Mouse (Mus musculus): ENCODE measurements around the gene Gm10053. TPM values are rescaled to one million over a fixed set of nuclear protein-coding genes. Genes with fewer than 3 reads are reported as not detected.

Gene Gm10053
- polyA plus RNA-seq, 1 experiment from 2014 or later, result 211 TPM

DNA sequence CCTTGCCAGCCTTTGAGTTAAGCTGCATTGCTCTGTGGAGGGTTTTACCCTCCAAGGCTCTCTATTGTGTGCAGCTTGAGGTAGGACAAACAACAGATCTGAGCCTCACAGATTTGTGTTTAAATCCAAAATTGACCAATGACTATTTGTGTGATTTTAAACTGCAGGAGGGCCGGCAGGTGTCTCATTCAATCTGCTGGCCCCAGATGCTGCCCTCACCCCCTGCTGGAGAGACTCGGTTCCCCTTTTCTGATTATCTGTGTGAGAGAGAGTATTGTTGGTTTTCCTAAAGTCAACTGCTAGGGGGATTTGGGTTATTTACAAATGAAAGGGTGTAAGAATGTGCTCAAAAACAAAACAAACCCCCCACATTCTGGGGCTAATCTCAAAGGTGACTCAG lies 26.8 kb downstream of the Gm10053 start:
- Histone ChIP-seq H3K9me3 (no peaks in the 10 kb centered on the region), H3K36me3 (replicated peaks) (no peaks in the 10 kb centered on the region), H3K27ac (no peak overlapping the region), H3K9ac (no peak overlapping the region), H3K4me3 (replicated peaks) (no peak overlapping the region), H3K4me1 (peaks cover 23% of the 10 kb centered on the region), H3K4me2 (no peak overlapping the region), H3K27me3 (peaks cover 68% of the 10 kb centered on the region)
- WGBS, result 2% methylated on average over 2 of the region's 2 CpGs
- no peak for ATAC-seq (ENCODE audit: low FRiP score)

DNA sequence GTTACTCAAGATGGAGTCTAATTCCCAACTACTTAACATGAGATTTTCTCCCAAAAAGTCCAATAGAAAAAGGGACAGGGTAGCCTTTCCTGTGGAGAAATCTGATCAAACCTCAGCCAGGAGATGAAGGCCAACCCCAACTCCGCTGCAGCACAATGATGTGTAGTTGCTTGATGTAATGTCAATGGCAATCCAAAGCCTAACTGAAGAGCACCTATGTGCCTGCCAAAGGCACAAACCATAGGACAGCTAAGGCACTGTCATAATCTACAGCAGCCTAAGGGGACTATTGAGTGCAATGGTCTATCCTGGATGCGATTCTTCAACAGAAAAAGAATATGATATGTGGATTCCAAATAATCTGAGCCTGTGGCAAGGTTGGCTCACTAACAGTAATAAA lies 27.3 kb downstream of the Gm10053 start:
- Histone ChIP-seq H3K27ac (no peak overlapping the region), H3K9me3 (no peaks in the 10 kb centered on the region), H3K4me3 (replicated peaks) (no peak overlapping the region), H3K4me1 (peaks cover 18% of the 10 kb centered on the region), H3K27me3 (peaks cover 63% of the 10 kb centered on the region), H3K36me3 (replicated peaks) (no peaks in the 10 kb centered on the region), H3K4me2 (no peak overlapping the region), H3K9ac (no peak overlapping the region)
- 44% methylated on average over 2 of the region's 2 CpGs for WGBS
- ATAC-seq (ENCODE audit: low FRiP score), result no peak

- H3K9me3 ChIP-seq, result no peaks in the 10 kb centered on the region
- no peaks in the 10 kb centered on the region for H3K4me1 ChIP-seq
- 94% methylated on average over 6 of the region's 6 CpGs for WGBS
- no peak overlapping the region for H3K9ac ChIP-seq
- no peak for ATAC-seq (ENCODE audit: low FRiP score)
- no peaks in the 10 kb centered on the region for H3K36me3 ChIP-seq (replicated peaks)
- H3K4me2 ChIP-seq, result no peak overlapping the region
- H3K27ac ChIP-seq, result no peak overlapping the region
- H3K27me3 ChIP-seq, result peaks cover 18% of the 10 kb centered on the region
- H3K4me3 ChIP-seq (replicated peaks), result no peak overlapping the region
These were observed 32.2 kb downstream of the Gm10053 start for GRCm38 (mm10) chr19:24907655-24908054.

- no peak for ATAC-seq (ENCODE audit: low FRiP score)
These were observed 33.1 kb downstream of the Gm10053 start for GRCm38 (mm10) chr19:24908385-24909155.

GRCm38 (mm10) chr19:24920866-24921265 lies 45.4 kb downstream of the Gm10053 start:
- ATAC-seq (ENCODE audit: low FRiP score), result no peak
- Histone ChIP-seq H3K27me3 (no peaks in the 10 kb centered on the region), H3K9ac (no peak overlapping the region), H3K4me2 (no peak overlapping the region), H3K27ac (no peak overlapping the region), H3K4me3 (replicated peaks) (no peak overlapping the region), H3K36me3 (replicated peaks) (peaks cover 21% of the 10 kb centered on the region), H3K4me1 (no peaks in the 10 kb centered on the region), H3K9me3 (no peaks in the 10 kb centered on the region)
- WGBS, result 90% methylated on average over 5 of the region's 5 CpGs

More at GRCm38 (mm10) chr19:24908385-24909155, 33.1 kb downstream of the Gm10053 start:
- H3K4me1 ChIP-seq, result no peaks in the 10 kb centered on the region
- WGBS, result 91% methylated on average over 3 of the region's 3 CpGs
- H3K27me3 ChIP-seq, result peaks cover 9% of the 10 kb centered on the region
- H3K27ac ChIP-seq, result no peak overlapping the region
- no peak overlapping the region for H3K9ac ChIP-seq
- no peaks in the 10 kb centered on the region for H3K9me3 ChIP-seq
- H3K4me2 ChIP-seq, result no peak overlapping the region
- no peaks in the 10 kb centered on the region for H3K36me3 ChIP-seq (replicated peaks)
- H3K4me3 ChIP-seq (replicated peaks), result no peak overlapping the region

Other genes with a start within 250 kb of the Gm10053 start
- gene Tmem252, start 201.7 kb upstream of the Gm10053 start, polyA plus RNA-seq (2016; fragmentation: Nextera tagmentation; extraction: Ambion mirVana), result 0.72 and 0.77 TPM in 2 replicates
- gene Pgm5, start 13.8 kb upstream of the Gm10053 start, polyA plus RNA-seq (2016; fragmentation: Nextera tagmentation; extraction: Ambion mirVana), result 0.21 and 0.61 TPM in 2 replicates
- 0.09 TPM in 1 of 2 replicates, not detected in the other for gene Foxd4, start 25.5 kb downstream of the Gm10053 start, polyA plus RNA-seq (2016; fragmentation: Nextera tagmentation; extraction: Ambion mirVana)
- gene Cbwd1, start 85.9 kb downstream of the Gm10053 start, polyA plus RNA-seq (2016; fragmentation: Nextera tagmentation; extraction: Ambion mirVana), result 23.5 and 24.2 TPM in 2 replicates
- 1.3 TPM in 2 replicates for gene Dock8, start 123.8 kb downstream of the Gm10053 start, polyA plus RNA-seq (2016; fragmentation: Nextera tagmentation; extraction: Ambion mirVana)

Data from forebrain, embryonic 12.5 days (tissue).